Mouse (Mus musculus) hindbrain, embryonic 13.5 days (tissue): ENCODE measurements around the gene Mast4. TPM values are rescaled to one million over a fixed set of nuclear protein-coding genes. Genes with fewer than 3 reads are reported as not detected.

Experiments
- ATAC-seq: fragments of 200-750 bp; cut with Nextera tagmentation; 2 replicates; pipeline ENCODE4 v1.8.0; 2017; ENCODE audit warnings: moderate TSS enrichment; ENCODE audit not compliant: low FRiP score
- H3K27ac ChIP-seq: fragments of 300-500 bp; sonication (generic); 2 replicates; pipeline ENCODE4 v1.5.1; 2015; ENCODE audit warnings: inconsistent platforms, mild to moderate bottlenecking, moderate library complexity
- H3K27me3 ChIP-seq: fragments of 300-500 bp; sonication (generic); 2 replicates; pipeline ENCODE4 v1.6.1; 2015; ENCODE audit warnings: mild to moderate bottlenecking, inconsistent platforms
- H3K36me3 ChIP-seq: fragments of 300-500 bp; sonication (generic); 2 replicates; pipeline ENCODE4 v1.6.1; 2015; ENCODE audit warnings: mild to moderate bottlenecking, inconsistent platforms
- H3K4me1 ChIP-seq: fragments of 300-500 bp; sonication (generic); replicated peaks from 2 replicates; pipeline ENCODE4 v1.6.1; 2015; ENCODE audit warnings: inconsistent platforms
- H3K4me2 ChIP-seq: fragments of 300-500 bp; sonication (generic); 2 replicates; pipeline ENCODE4 v1.6.1; 2015; ENCODE audit warnings: inconsistent platforms, mild to moderate bottlenecking, moderate library complexity
- H3K4me3 ChIP-seq: fragments of 300-500 bp; sonication (generic); 2 replicates; pipeline ENCODE4 v1.5.1; 2015; ENCODE audit warnings: mild to moderate bottlenecking, inconsistent platforms
- H3K9ac ChIP-seq: fragments of 300-500 bp; sonication (generic); 2 replicates; pipeline ENCODE4 v1.6.1; 2015; ENCODE audit warnings: mild to moderate bottlenecking, inconsistent platforms
- H3K9me3 ChIP-seq: fragments of 300-500 bp; sonication (generic); 2 replicates; pipeline ENCODE4 v1.6.1; 2016; ENCODE audit warnings: inconsistent platforms
- WGBS: fragments of 180-500 bp; shearing (Covaris S2); methylation state at CpG from one replicate; pipeline ENCODE4 v1.1.7; 2015; 5-methylcytosine and 5-hydroxymethylcytosine counted together
- polyA plus RNA-seq: library from polyadenylated mRNA; unstranded; fragments of >200 nt; fragmentation: Nextera tagmentation; extraction: Ambion mirVana; gene quantifications from 2 replicates; pipeline ENCODE4 v1.2.1, GENCODE M21; 2015

The Mast4 gene
- polyA plus RNA-seq, 1 experiment from 2014 or later = 29.7 TPM

DNA sequence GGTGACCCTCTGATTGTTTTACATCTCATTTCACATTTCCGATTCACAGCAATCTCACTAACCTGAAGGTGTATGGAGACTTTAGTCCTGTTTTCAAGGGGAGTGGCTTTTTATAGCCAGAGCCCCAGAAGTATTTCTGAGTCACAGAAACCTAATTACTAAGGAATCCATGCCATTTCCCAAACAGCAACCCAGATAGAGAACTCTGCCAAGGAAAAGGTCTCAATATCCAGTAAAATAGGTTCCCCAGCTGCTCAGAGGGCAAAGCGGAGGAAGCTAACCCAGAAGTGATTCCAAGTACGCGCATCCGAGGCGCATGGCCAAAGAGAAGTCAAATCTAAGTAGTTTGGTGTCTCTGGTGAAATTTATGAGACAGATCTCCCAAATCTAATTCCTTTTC lies 370.8 kb downstream of the Mast4 start:
- no peaks in the 10 kb centered on the region for H3K27me3 ChIP-seq
- 95% methylated on average over 6 of the region's 6 CpGs for WGBS

DNA sequence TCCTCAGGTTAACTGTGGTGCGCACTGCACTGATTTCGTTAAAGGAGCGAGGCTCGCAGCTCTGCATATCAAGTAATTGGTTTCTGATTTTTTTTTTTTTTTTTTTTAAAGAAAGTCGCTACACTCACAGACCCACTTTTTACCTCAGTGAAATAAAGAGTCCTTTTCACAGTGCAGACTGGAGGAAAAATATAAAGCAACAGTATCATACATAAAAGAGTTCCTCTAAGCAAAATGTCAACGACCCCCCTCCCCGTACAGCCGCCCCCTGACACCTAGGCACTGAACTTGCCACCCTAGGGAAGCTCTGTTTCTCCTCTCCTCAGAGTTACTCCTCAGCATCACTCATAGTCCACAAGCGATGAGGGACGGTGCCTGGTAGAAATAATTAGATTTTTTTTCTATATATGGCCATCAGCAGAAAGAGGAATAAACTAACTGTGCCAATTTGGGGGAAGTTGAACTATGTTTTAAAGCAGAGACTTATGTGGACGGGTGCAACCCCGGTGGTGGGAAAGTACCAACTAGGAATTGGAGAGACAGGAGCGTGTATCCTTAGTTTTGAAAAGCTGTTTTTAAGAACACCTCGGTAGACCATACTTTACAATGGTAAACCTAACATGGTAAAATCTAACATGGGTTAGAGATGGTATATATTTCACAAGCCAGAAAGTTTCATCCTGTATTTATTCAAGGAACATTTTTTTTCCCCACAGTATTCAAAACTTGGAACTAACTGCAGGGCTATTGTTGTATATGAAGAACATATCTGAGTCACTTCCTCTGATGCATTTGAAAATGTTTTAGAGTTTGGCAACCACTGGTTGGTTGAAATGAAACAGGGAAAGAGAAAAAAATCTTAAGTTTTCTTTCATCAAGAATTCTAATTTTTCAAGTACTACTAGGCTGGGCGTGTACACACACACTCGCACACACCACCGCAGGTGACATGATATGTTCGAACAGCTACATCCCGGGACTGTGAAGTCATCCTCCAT lies 375.7 kb downstream of the Mast4 start:
- Histone ChIP-seq H3K4me2 (peak overlapping the region; percentile 64), H3K9me3 (no peaks in the 10 kb centered on the region), H3K4me1 (peaks cover 16% of the 10 kb centered on the region), H3K27ac (peak overlapping the region; percentile 83), H3K4me3 (peak overlapping the region; percentile 40), H3K27me3 (no peaks in the 10 kb centered on the region), H3K9ac (peak overlapping the region; percentile 69), H3K36me3 (no peaks in the 10 kb centered on the region)
- 45% methylated on average over 19 of the region's 19 CpGs for WGBS
- ATAC-seq = peak; percentile 48

More for the DNA sequence above, 370.8 kb downstream of the Mast4 start:
- H3K27ac ChIP-seq = no peak overlapping the region
- no peak for ATAC-seq
- no peak overlapping the region for H3K9ac ChIP-seq
- no peaks in the 10 kb centered on the region for H3K9me3 ChIP-seq
- no peaks in the 10 kb centered on the region for H3K36me3 ChIP-seq
- H3K4me3 ChIP-seq = no peak overlapping the region
- peaks cover 1% of the 10 kb centered on the region for H3K4me1 ChIP-seq
- no peak overlapping the region for H3K4me2 ChIP-seq

DNA sequence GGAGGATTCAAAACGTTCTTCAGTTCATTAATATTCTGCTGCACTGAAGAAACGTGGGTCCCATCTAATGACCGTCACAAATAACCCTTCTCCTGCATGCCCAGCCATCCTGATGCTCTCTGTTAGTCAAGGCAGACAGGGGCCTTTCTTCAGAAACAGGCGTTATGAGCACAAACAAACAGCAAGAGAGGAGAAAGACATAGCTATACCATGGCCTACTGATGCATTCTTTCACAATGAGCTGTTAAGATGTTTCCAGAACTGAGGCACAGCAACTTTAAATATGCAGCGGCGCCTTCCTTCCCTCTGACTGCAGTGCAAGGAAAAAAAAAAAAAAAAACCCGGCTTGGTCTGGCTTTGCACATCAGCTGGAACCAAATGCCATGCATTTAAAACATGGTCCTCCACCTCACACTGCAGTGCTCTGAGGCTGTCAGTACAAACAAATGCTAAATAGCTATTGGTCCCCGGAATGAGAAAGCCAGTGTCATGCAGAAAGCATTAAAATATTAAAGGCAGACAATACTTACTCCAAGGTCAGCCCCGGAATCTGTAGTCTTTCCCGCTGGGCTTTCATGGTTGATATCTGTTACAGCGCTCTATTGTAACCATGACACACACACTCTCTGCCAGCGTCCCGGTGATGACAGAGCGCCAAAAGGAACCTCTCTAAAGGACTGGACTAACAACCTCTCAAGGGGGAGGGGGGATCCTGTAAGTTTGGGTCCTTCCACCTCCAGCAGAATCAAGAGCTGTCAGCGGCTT lies 376.6 kb downstream of the Mast4 start:
- WGBS = under 1% methylated on average over 15 of the region's 15 CpGs
- H3K4me3 ChIP-seq = peak overlapping the region; percentile 40

DNA sequence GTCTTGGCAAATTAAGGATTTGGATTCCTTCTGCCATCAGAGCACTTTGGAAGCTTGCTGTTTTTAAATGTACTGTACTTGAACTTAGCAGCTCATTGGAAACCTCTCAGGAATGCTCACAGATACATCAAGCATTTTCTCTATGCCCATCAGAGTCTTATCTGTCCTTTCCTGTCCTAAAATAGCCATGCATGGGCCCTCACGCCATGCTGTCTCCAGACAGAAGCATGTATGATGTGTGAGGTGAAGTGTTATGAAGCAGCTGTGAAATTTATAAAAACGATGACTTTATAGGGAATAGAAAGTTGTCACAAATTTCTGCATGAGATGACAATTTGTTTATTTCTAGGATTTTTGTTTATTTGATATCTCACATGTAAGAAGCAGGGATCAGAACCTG lies 378.8 kb downstream of the Mast4 start:
- no peak for ATAC-seq
- WGBS = 88% methylated on average over 2 of the region's 2 CpGs
- H3K4me2 ChIP-seq = no peak overlapping the region

More for the DNA sequence above, 376.6 kb downstream of the Mast4 start:
- peaks cover 16% of the 10 kb centered on the region for H3K4me1 ChIP-seq
- H3K9me3 ChIP-seq = no peaks in the 10 kb centered on the region
- peak overlapping the region; percentile 64 for H3K4me2 ChIP-seq
- H3K9ac ChIP-seq = peak overlapping the region; percentile 69
- no peaks in the 10 kb centered on the region for H3K36me3 ChIP-seq
- H3K27me3 ChIP-seq = no peaks in the 10 kb centered on the region
- ATAC-seq = peak; percentile 86
- peak overlapping the region; percentile 83 for H3K27ac ChIP-seq

DNA sequence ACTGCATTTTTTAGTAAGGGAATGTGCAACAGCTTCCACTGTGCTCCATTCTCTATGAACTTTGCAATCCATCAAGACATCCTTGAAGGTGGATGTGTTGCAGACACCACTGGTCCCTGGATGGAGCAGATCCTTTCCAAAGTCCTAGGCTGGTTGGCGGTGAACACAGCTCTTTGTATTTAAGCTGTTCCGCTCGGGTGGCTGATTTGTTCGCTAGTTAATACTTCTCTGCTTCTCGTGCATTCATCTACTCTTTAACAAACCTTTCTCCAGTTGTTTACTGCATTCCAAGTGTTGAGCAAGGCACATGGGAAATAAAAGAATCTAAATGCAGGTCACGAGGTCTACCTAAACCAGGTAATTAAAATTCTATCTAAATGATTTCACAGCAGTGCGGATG lies 384.5 kb downstream of the Mast4 start:
- no peak overlapping the region for H3K4me3 ChIP-seq
- H3K4me2 ChIP-seq = no peak overlapping the region
- 0 out of 2 replicates have a peak, but pooled peaks cover 12% of the 10 kb centered on the region for H3K27me3 ChIP-seq
- WGBS = 50% methylated on average over 7 of the region's 7 CpGs
- no peaks in the 10 kb centered on the region for H3K9me3 ChIP-seq
- no peaks in the 10 kb centered on the region for H3K36me3 ChIP-seq
- no peak for ATAC-seq
- no peak overlapping the region for H3K9ac ChIP-seq
- H3K4me1 ChIP-seq = peaks cover 12% of the 10 kb centered on the region
- H3K27ac ChIP-seq = no peak overlapping the region

More for the DNA sequence above, 378.8 kb downstream of the Mast4 start:
- H3K27ac ChIP-seq = no peak overlapping the region
- H3K4me1 ChIP-seq = peaks cover 16% of the 10 kb centered on the region
- H3K36me3 ChIP-seq = no peaks in the 10 kb centered on the region
- no peaks in the 10 kb centered on the region for H3K9me3 ChIP-seq
- H3K4me3 ChIP-seq = no peak overlapping the region
- H3K9ac ChIP-seq = no peak overlapping the region
- no peaks in the 10 kb centered on the region for H3K27me3 ChIP-seq

DNA sequence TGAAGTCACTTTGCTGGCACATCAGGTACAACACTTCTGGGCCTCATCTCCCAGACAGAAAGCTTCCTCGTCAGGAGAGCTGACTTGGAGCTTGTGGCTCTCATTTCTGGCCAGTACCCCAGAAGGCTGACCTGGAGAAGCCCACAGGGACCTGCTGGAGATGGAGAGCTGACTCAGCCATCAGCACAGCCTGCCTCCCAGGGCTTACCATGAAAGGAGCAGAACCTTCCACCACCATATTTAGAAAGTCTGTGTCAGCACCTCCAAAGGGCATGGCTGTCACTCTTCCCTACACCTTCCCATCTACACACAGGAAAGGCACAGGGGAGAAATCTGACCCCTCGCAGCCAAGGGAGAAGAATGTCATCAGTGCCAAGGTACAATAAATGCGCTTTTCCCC lies 385.3 kb downstream of the Mast4 start:
- no peak overlapping the region for H3K27ac ChIP-seq
- no peak for ATAC-seq
- peaks cover 12% of the 10 kb centered on the region for H3K4me1 ChIP-seq
- no peaks in the 10 kb centered on the region for H3K36me3 ChIP-seq
- no peaks in the 10 kb centered on the region for H3K9me3 ChIP-seq
- 89% methylated on average over 3 of the region's 3 CpGs for WGBS
- no peak overlapping the region for H3K4me2 ChIP-seq
- H3K9ac ChIP-seq = no peak overlapping the region
- 0 out of 2 replicates have a peak, but pooled peaks cover 12% of the 10 kb centered on the region for H3K27me3 ChIP-seq
- no peak overlapping the region for H3K4me3 ChIP-seq

DNA sequence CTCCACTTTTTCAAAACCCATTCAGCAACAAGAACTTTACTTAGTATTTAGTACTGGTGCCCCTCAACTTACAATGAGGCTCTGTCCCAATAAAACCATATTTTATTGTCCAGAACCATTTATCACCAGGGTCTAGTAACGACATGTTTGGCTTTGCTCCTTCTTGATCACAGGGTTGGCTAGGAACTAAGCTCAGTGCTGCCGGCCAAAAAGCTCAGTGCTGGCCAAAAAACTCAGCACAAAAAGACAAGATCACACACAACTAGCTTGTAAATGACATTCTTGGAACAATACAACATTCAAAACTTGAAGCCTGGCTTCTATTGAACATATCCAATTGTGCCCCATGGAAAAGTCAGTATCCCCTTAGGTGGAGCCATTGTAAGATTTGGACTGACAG lies 386.8 kb downstream of the Mast4 start:
- WGBS = 82% methylated on average over 2 of the region's 2 CpGs
- ATAC-seq = no peak

DNA sequence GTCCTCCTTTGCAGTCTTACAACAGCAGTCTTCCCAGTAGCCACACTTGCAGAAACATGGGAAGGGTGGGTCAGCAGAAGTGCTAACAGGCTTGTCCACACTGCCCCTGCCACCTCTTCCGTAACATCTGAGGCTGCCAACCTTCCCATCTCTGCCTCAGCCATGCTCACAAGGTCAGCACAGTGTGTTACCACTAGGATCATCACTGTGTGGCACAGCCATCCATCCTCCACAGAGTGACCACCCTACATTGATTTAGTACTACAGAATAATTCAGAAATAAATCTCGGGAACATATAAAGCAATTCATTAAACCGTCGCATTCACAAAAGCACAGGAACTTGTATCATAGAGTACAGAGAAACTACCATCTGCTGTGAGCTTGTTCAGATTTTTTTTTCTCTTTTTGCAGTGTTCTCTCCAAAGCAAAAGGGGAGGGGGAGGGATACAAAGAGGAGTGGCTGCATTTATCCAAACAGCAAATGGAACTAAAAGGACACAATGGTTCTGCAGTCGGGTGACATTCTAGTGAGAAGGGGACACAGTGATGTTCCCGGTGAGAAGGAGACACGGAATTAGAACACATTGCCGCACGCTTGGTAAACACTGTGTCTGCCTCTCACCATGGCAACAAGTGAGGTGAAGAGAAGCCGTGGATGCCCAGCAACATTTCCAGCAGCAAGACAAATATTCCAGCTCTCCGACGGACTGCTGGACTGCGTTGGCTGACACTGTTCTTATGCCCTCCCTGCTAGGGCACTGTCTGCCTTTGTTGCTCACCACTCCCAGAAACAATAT lies 388.1 kb downstream of the Mast4 start:
- Histone ChIP-seq H3K4me1 (peaks cover 12% of the 10 kb centered on the region), H3K9ac (no peak overlapping the region), H3K27me3 (0 out of 2 replicates have a peak, but pooled peaks cover 12% of the 10 kb centered on the region), H3K4me3 (no peak overlapping the region), H3K4me2 (no peak overlapping the region), H3K36me3 (no peaks in the 10 kb centered on the region), H3K9me3 (no peaks in the 10 kb centered on the region), H3K27ac (0 out of 2 replicates have a peak overlapping the region, but pooled peaks have one; percentile 30)
- 25% methylated on average over 13 of the region's 13 CpGs for WGBS
- ATAC-seq = peak; percentile 61

More for the DNA sequence above, 386.8 kb downstream of the Mast4 start:
- no peak overlapping the region for H3K4me2 ChIP-seq
- H3K27ac ChIP-seq = no peak overlapping the region
- H3K9ac ChIP-seq = no peak overlapping the region
- no peaks in the 10 kb centered on the region for H3K36me3 ChIP-seq
- no peaks in the 10 kb centered on the region for H3K9me3 ChIP-seq
- H3K4me1 ChIP-seq = peaks cover 12% of the 10 kb centered on the region
- no peak overlapping the region for H3K4me3 ChIP-seq
- H3K27me3 ChIP-seq = 0 out of 2 replicates have a peak, but pooled peaks cover 12% of the 10 kb centered on the region

DNA sequence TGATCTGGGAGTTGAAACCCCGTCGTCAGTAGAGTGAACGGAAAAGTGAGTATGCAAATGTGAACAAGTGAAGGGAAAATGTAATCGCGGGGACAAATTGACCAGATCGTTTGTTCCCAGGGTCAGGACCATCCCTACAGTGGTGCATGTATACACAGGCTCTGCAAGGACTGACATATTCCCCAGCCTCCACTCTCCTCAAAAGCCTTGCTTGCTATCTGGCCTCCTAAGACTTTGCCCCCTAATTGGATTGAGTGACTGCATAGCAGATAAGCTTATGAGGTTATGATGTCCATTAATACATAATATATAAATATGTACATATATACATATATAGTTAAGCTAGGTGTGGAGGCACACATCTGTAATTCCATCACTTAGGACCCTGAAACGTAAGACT lies 388.8 kb downstream of the Mast4 start:
- Histone ChIP-seq H3K27me3 (0 out of 2 replicates have a peak, but pooled peaks cover 12% of the 10 kb centered on the region), H3K9me3 (no peaks in the 10 kb centered on the region), H3K36me3 (no peaks in the 10 kb centered on the region), H3K27ac (no peak overlapping the region), H3K4me2 (no peak overlapping the region), H3K4me3 (no peak overlapping the region), H3K4me1 (peaks cover 12% of the 10 kb centered on the region), H3K9ac (no peak overlapping the region)
- no peak for ATAC-seq
- 90% methylated on average over 7 of the region's 7 CpGs for WGBS

DNA sequence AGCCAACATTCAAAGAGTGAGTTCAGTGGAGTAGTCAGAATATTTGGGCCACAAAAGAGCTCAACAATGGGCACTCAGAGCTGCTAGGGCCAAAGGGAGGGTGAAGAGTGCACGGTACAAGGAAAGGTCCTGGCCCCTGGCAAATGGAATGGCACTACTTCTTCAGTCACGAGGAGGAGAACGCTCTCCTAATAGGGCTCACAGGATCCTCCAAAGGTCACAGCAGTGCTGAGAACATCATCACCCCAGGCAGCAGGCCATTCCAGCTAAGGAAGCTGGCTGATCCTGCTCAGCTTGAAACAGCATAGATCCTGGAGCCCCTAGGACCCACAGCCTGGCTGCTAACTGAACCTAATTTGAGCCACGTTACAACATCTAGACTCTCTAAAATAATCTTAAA lies 389.8 kb downstream of the Mast4 start:
- Histone ChIP-seq H3K36me3 (no peaks in the 10 kb centered on the region), H3K4me3 (no peak overlapping the region), H3K27ac (no peak overlapping the region), H3K27me3 (0 out of 2 replicates have a peak, but pooled peaks cover 12% of the 10 kb centered on the region), H3K4me2 (no peak overlapping the region), H3K9ac (no peak overlapping the region), H3K9me3 (no peaks in the 10 kb centered on the region), H3K4me1 (peaks cover 12% of the 10 kb centered on the region)
- WGBS = 70% methylated on average over 4 of the region's 4 CpGs
- ATAC-seq = no peak

DNA sequence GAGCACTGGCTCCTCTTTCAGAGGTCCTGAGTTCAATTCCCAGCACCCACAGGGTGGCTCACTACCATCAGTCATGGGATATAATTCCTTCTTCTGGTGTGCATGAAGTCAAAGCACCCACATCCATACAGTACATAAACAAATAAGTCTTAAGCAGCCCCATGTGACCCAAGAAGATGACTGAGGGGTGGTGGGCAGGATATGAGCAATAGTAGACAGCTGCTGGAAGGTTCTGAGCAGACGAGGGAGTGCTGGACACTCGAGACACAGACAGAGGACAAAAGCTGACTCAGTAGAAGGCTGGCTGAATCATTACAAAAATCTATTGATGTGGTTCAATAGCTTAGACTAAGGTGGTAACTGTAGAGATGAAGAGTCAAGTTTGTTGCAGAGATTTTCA lies 391.7 kb downstream of the Mast4 start:
- H3K4me2 ChIP-seq = no peak overlapping the region

More for the DNA sequence above, 391.7 kb downstream of the Mast4 start:
- no peak overlapping the region for H3K9ac ChIP-seq
- no peak for ATAC-seq
- H3K27ac ChIP-seq = no peak overlapping the region
- H3K9me3 ChIP-seq = no peaks in the 10 kb centered on the region
- 92% methylated on average over 2 of the region's 2 CpGs for WGBS
- no peak overlapping the region for H3K4me3 ChIP-seq
- H3K36me3 ChIP-seq = no peaks in the 10 kb centered on the region
- H3K4me1 ChIP-seq = peaks cover 12% of the 10 kb centered on the region; the same call in 1 of the 2 replicates
- 0 out of 2 replicates have a peak, but pooled peaks cover 3% of the 10 kb centered on the region for H3K27me3 ChIP-seq
